Mouse (Mus musculus): ENCODE results near the gene Gm21750.

GRCm38 (mm10) chr14:73631511-73631910 lies 29.5 kb upstream of the Gm21750 start:
- TF ChIP-seq ZC3H11A (IDR thresholded peaks at IDR 0.05; ENCODE audit: borderline replicate concordance, low read depth, low read length) (no peak), ZNF384 (IDR thresholded peaks at IDR 0.05; ENCODE audit: low read depth, low read length) (no peak), CHD2 (IDR thresholded peaks at IDR 0.05; ENCODE audit: low read depth, low read length) (no peak)
